Mouse (Mus musculus): ENCODE measurements around the gene Rexo1. TPM values are rescaled to one million over a fixed set of nuclear protein-coding genes. Genes with fewer than 3 reads are reported as not detected.

Gene Rexo1
- polyA plus RNA-seq (2014; fragmentation: Illumina TruSeq; extraction: RNeasy Lipid Tissue Mini Kit (QIAGEN cat#74804)), result 0.77 TPM

GRCm38 (mm10) chr10:80561116-80561944 is at the start of gene Rexo1:
TSS of gene Rexo1 (minus strand) at chr10:80561560.

GRCm38 (mm10) chr10:80605721-80606120 is 44.4 kb upstream of the Rexo1 start, which contains the start of gene Gm49322:
TSS of gene Gm49322 (plus strand) at chr10:80606021.

GRCm38 (mm10) chr10:80602698-80603325 is 41.5 kb upstream of the Rexo1 start, which contains the start of the genes Scamp4 and Adat3:
TSS of gene Scamp4 (plus strand) at chr10:80602872.
TSS of gene Adat3 (plus strand) at chr10:80602880.

GRCm38 (mm10) chr10:80589879-80590854 is 28.8 kb upstream of the Rexo1 start, which contains the start of gene Abhd17a:
TSS of gene Abhd17a (minus strand) at chr10:80590341.

GRCm38 (mm10) chr10:80577195-80578130 is 16.1 kb upstream of the Rexo1 start, which contains the start of gene Klf16:
TSS of gene Klf16 (minus strand) at chr10:80577321.

GRCm38 (mm10) chr10:80538710-80539394 is 22.5 kb downstream of the Rexo1 start, which contains the start of gene Atp8b3:
TSS of gene Atp8b3 (minus strand) at chr10:80539124.

GRCm38 (mm10) chr10:80494732-80495131 is 66.6 kb downstream of the Rexo1 start, which contains the start of gene Onecut3:
TSS of gene Onecut3 (plus strand) at chr10:80494835.

Other genes starting within 250 kb of the Rexo1 start
- 1.1 TPM for gene 2310011J03Rik, start 241.0 kb downstream of the Rexo1 start, polyA plus RNA-seq (2014; fragmentation: Illumina TruSeq; extraction: RNeasy Lipid Tissue Mini Kit (QIAGEN cat#74804))
- not detected for gene Pcsk4, start 232.1 kb downstream of the Rexo1 start, polyA plus RNA-seq (2014; fragmentation: Illumina TruSeq; extraction: RNeasy Lipid Tissue Mini Kit (QIAGEN cat#74804))
- gene Reep6, start 231.6 kb downstream of the Rexo1 start, polyA plus RNA-seq (2014; fragmentation: Illumina TruSeq; extraction: RNeasy Lipid Tissue Mini Kit (QIAGEN cat#74804)), result not detected
- gene Adamtsl5, start 213.1 kb downstream of the Rexo1 start, polyA plus RNA-seq (2014; fragmentation: Illumina TruSeq; extraction: RNeasy Lipid Tissue Mini Kit (QIAGEN cat#74804)), result not detected
- not detected for gene Plk5, start 205.1 kb downstream of the Rexo1 start, polyA plus RNA-seq (2014; fragmentation: Illumina TruSeq; extraction: RNeasy Lipid Tissue Mini Kit (QIAGEN cat#74804))
- 29.8 TPM for gene Mex3d, start 173.9 kb downstream of the Rexo1 start, polyA plus RNA-seq (2014; fragmentation: Illumina TruSeq; extraction: RNeasy Lipid Tissue Mini Kit (QIAGEN cat#74804))
- gene Mbd3, start 162.0 kb downstream of the Rexo1 start, polyA plus RNA-seq (2014; fragmentation: Illumina TruSeq; extraction: RNeasy Lipid Tissue Mini Kit (QIAGEN cat#74804)), result not detected
- not detected for gene Uqcr11, start 154.7 kb downstream of the Rexo1 start, polyA plus RNA-seq (2014; fragmentation: Illumina TruSeq; extraction: RNeasy Lipid Tissue Mini Kit (QIAGEN cat#74804))
- 6.6 TPM for gene Tcf3, start 127.9 kb downstream of the Rexo1 start, polyA plus RNA-seq (2014; fragmentation: Illumina TruSeq; extraction: RNeasy Lipid Tissue Mini Kit (QIAGEN cat#74804))
- gene Onecut3, start 66.7 kb downstream of the Rexo1 start, polyA plus RNA-seq (2014; fragmentation: Illumina TruSeq; extraction: RNeasy Lipid Tissue Mini Kit (QIAGEN cat#74804)), result not detected
- not detected for gene Atp8b3, start 22.4 kb downstream of the Rexo1 start, polyA plus RNA-seq (2014; fragmentation: Illumina TruSeq; extraction: RNeasy Lipid Tissue Mini Kit (QIAGEN cat#74804))
- 3.8 TPM for gene Klf16, start 15.8 kb upstream of the Rexo1 start, polyA plus RNA-seq (2014; fragmentation: Illumina TruSeq; extraction: RNeasy Lipid Tissue Mini Kit (QIAGEN cat#74804))
- gene Abhd17a, start 28.8 kb upstream of the Rexo1 start, polyA plus RNA-seq (2014; fragmentation: Illumina TruSeq; extraction: RNeasy Lipid Tissue Mini Kit (QIAGEN cat#74804)), result not detected
- gene Scamp4, start 41.3 kb upstream of the Rexo1 start, polyA plus RNA-seq (2014; fragmentation: Illumina TruSeq; extraction: RNeasy Lipid Tissue Mini Kit (QIAGEN cat#74804)), result not detected
- not detected for gene Adat3, start 41.3 kb upstream of the Rexo1 start, polyA plus RNA-seq (2014; fragmentation: Illumina TruSeq; extraction: RNeasy Lipid Tissue Mini Kit (QIAGEN cat#74804))
- gene Gm49322, start 44.5 kb upstream of the Rexo1 start, polyA plus RNA-seq (2014; fragmentation: Illumina TruSeq; extraction: RNeasy Lipid Tissue Mini Kit (QIAGEN cat#74804)), result not detected
- 0.77 TPM for gene Csnk1g2, start 61.3 kb upstream of the Rexo1 start, polyA plus RNA-seq (2014; fragmentation: Illumina TruSeq; extraction: RNeasy Lipid Tissue Mini Kit (QIAGEN cat#74804))
- gene Btbd2, start 95.5 kb upstream of the Rexo1 start, polyA plus RNA-seq (2014; fragmentation: Illumina TruSeq; extraction: RNeasy Lipid Tissue Mini Kit (QIAGEN cat#74804)), result 0.51 TPM
- 1.5 TPM for gene Mknk2, start 116.6 kb upstream of the Rexo1 start, polyA plus RNA-seq (2014; fragmentation: Illumina TruSeq; extraction: RNeasy Lipid Tissue Mini Kit (QIAGEN cat#74804))
- gene Mob3a, start 140.4 kb upstream of the Rexo1 start, polyA plus RNA-seq (2014; fragmentation: Illumina TruSeq; extraction: RNeasy Lipid Tissue Mini Kit (QIAGEN cat#74804)), result 3.1 TPM
- gene Izumo4, start 140.6 kb upstream of the Rexo1 start, polyA plus RNA-seq (2014; fragmentation: Illumina TruSeq; extraction: RNeasy Lipid Tissue Mini Kit (QIAGEN cat#74804)), result 0.46 TPM
- gene Ap3d1, start 180.7 kb upstream of the Rexo1 start, polyA plus RNA-seq (2014; fragmentation: Illumina TruSeq; extraction: RNeasy Lipid Tissue Mini Kit (QIAGEN cat#74804)), result 8.9 TPM
- 3.4 TPM for gene Dot1l, start 193.6 kb upstream of the Rexo1 start, polyA plus RNA-seq (2014; fragmentation: Illumina TruSeq; extraction: RNeasy Lipid Tissue Mini Kit (QIAGEN cat#74804))
- 6.4 TPM for gene Sf3a2, start 236.6 kb upstream of the Rexo1 start, polyA plus RNA-seq (2014; fragmentation: Illumina TruSeq; extraction: RNeasy Lipid Tissue Mini Kit (QIAGEN cat#74804))
- gene Plekhj1, start 237.1 kb upstream of the Rexo1 start, polyA plus RNA-seq (2014; fragmentation: Illumina TruSeq; extraction: RNeasy Lipid Tissue Mini Kit (QIAGEN cat#74804)), result 2.9 TPM
- gene Amh, start 243.7 kb upstream of the Rexo1 start, polyA plus RNA-seq (2014; fragmentation: Illumina TruSeq; extraction: RNeasy Lipid Tissue Mini Kit (QIAGEN cat#74804)), result not detected